Mouse (Mus musculus): ENCODE measurements around the gene Atp6v1fnb. TPM values are rescaled to one million over a fixed set of nuclear protein-coding genes. Genes with fewer than 3 reads are reported as not detected.

The Atp6v1fnb gene
- under 1 TPM in 1 of 2 experiments, not detected in 1; 0.46 TPM for total RNA-seq (2021)
- not detected in 2 replicates for polyA plus RNA-seq (2012; rRNA removed)
- long read RNA-seq = 0 reads

DNA sequence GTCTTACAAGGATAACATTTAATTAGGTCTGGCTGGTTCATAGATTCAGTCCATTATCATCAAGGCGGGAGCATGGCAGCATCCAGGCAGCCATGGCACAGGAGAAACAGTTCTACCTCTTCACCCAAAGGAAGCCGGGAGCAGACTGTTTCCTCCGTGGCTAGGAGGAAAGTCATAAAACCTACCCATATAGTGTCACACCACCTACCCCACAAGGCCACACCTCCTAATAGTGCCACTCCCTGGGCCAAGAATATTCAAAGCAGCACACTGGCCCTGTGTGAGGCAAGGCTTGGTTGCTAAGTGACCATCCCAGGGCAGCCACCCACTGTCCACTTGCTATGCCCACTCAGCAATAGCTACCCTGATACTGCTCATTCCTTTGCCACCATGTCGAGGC lies at the start of gene Atp6v1fnb:
Gene Atp6v1fnb (plus strand): TSS at position 301 of the 400 bp plus-strand sequence.
- DNase-seq = no peak

DNA sequence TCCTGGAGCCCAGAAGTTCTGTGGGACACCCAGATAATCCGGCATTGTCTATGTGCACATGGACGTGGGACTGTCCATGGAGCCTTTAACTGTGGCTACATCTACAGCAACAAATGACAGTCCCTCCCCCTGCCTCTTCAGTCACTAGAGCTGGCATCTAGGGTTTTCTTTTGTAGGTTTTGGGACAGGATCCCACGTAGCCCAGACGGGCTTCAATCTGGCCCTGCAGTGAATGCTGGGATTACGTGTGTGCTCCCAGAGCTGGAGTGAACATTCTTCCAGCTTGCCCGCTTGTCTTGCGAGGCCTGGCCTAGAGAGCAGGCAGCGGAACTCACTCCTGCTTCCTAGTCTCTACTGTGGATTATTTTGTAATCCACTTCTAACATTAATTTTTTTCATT lies 46.1 kb upstream of the Atp6v1fnb start:
- no peak for DNase-seq

DNA sequence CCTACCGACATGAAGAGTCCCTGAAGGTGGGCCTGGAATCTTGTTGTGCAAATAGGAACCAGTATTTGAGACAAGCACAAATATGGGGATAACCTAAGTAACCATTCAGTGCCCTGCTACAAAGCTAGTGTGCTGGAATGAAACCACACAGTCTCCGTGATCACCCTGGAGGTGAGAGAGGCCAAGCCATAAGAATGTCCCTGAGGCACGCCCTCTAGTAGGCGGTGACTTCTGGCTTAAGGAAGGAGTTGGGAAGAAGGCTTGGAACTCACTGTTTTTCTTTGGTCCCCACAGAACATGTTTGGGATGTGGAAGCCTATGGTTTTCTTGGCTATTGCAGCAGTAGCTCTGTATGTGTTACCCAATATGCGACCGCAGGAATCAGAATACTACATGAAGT lies 44.9 kb upstream of the Atp6v1fnb start:
- no peak for DNase-seq

DNA sequence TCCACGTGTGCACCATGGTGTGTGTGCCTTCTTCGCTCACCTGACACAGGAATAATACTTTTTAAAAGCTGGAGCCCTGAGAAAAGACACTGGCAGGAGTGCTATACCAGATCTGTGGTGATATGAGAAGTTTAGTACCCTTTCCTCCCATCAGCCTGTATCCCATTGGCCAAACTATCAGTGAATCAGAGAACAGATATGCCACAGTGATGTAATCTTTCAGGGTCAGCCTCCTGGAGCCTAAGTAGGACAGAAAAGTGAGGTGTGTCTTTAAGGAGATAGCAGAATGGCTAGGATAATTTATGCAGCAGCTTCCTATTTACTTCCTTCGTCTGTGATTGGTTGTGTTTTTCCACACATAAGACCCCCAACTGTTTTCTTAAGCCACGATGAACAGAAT lies 43.1 kb upstream of the Atp6v1fnb start:
- peak; percentile 55 for DNase-seq

DNA sequence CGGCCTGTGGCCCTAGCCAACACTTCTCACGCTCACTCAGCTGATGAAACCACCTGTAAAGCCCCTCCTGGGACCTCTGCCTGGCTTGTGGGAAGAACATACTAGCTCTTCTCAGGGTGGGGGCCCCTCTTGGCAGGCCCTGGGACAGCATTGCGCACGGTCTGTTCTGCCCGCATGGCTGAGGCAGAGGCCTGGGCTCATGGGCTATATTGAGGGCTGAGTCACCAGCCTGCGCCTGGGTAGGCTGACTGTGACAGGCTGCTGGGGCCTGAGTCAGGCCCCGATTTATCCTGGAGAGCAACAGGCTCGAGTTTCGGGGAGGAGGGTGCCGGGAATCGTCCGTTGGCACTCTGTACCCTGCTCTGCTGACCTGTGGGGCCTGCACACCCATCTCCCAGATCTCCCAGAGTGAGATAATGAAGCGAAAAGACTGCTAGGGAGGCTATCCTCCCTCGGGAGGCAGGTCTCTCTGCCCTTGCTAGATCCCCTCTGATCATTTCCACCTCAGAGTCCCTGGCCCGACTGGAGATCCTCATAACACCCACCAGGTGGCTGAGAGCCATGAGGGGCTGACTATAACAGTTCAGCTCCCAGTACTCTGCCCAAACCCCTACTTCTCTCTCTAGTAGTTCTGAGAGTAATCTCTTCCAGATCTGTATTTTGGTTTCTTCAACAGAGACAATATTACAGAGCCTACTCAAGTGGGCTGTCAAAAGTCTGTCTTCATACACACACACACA lies 40.4 kb upstream of the Atp6v1fnb start:
- DNase-seq = no peak

DNA sequence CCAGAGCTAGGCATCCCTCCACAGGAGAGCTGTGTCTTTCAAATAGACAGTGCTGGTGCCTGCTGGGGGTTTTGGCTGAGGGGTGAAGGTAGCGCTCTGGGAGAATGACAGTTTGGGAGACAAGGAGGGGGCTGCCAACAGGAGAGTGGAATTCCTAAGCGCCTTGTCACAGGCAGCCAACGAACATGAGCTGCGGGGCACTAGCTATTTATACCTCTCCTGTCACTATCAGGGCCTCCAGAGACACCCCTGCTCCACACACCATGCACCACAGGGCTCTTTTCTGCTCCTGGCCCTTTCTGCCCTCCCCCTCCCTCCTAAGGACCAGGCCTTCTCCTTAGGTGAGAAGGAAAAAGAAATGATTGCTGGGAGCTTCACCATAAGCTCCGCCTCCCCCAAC lies 39.8 kb upstream of the Atp6v1fnb start:
- DNase-seq = no peak

DNA sequence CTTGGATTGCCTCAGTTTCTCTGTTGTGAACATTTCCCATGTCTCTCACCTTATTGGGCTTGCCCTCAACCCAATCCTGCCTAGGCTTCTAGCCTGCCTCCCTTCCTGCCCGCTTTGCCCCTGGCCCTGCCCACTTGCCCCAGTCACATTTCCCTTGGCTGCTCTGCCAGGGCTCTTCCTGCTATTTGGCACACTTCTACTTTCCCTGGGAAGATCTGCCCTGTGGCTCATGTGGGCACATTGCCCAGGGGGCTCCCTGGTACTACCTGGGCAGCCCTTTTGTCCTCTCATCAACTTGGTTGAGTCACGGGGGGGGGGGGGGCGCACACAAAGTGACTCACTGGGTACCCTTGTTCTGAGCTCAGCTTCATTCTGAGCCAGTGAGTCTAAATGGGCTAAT lies 39.1 kb upstream of the Atp6v1fnb start:
- no peak for DNase-seq

DNA sequence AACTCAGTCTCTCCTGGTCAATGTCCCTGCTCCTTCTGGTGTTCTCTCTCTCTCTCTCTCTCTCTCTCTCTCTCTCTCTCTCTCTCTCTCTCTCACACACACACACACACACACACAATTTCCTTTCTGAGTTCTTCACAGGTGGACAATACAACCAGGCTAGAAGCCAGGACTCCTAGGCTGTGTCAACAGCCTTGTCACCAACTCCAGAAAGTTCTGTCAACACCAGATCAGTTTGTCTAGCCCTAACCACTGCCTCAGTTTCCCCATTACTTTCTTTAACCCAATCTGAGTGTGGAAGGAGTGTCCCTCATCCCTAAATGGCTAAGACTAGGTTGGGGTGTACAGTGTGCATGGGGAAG lies 38.6 kb upstream of the Atp6v1fnb start:
- DNase-seq = no peak

DNA sequence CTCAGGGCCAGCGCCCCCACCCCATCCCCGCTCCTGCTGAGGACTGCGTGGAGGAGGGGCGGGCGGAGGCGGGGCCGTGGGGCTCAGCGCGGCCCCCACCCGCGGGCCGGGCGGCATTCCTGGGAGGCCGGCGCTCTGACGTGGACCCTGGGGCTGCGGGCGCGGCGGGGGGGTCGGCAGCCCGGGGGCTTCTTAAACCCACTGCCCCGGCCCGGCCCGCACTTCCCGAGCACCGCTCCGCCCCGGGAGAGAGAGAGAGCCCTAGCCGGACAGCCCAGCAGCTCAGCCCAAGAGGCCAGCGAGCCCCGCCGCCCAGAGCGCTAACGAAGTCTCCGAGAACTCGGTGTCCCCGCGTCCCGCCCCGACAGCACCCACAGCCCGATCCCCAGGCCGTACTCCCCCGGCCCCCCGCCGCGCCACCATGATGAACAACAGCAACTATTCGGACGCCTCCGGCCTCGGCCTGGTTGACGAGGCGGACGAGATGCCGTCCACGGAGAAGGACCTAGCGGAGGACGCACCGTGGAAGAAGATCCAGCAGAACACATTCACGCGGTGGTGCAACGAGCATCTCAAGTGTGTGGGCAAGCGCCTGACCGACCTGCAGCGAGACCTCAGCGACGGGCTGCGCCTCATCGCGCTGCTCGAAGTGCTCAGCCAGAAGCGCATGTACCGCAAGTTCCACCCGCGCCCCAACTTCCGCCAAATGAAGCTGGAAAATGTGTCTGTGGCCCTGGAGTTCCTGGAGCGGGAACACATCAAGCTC lies 38.0 kb upstream of the Atp6v1fnb start, which contains the start of gene Flnc:
Gene Flnc (plus strand): TSS at position 219 of the 766 bp plus-strand sequence.
- peak; percentile 36 for DNase-seq

DNA sequence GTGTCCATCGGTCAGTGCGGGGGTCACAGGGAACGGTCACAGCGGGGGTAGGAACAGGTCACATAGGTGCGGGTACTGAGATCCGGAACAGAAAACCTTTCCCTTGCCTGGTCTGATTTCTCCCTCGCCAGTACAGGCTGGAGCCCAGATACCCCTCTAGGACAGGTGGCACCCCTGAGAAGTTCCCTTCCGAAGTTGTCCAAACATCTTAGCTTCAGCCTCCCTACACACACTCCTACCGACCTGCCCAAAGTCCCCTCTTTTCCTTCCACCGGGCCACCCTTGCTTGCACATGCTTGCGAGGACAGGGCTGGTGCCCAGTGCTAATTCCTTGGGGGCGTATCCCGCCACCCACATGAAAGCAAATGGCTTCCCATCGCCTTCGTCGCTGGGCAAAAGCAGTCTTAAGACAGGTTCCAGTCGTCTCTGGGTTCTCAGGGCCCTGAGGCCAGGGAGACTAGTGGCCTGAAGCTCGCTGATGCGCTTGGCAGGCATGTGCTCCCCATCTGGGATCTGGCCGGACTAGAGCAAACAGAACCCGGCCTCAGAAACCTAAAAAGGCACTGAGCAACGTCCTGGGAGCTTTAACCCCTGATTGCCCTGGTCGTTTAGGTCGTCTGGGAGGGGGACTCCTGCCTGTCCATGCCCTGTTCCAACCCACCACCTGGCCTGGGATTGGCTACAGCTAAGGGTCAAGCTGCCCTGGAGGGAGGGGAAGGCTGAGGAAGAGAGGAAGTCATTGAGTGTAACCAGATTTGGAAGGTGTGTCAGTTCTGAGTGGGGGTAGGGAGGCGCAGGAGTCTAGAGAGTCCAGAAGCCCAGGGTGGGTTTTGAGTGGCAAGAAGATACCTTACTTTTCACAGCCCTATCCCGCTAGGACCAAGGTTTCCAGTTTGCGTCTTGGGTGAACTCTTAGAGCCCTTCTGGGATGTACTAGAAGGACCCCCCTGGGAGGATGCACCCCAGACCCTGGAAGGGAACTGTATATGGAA lies 37.1 kb upstream of the Atp6v1fnb start:
- DNase-seq = no peak

DNA sequence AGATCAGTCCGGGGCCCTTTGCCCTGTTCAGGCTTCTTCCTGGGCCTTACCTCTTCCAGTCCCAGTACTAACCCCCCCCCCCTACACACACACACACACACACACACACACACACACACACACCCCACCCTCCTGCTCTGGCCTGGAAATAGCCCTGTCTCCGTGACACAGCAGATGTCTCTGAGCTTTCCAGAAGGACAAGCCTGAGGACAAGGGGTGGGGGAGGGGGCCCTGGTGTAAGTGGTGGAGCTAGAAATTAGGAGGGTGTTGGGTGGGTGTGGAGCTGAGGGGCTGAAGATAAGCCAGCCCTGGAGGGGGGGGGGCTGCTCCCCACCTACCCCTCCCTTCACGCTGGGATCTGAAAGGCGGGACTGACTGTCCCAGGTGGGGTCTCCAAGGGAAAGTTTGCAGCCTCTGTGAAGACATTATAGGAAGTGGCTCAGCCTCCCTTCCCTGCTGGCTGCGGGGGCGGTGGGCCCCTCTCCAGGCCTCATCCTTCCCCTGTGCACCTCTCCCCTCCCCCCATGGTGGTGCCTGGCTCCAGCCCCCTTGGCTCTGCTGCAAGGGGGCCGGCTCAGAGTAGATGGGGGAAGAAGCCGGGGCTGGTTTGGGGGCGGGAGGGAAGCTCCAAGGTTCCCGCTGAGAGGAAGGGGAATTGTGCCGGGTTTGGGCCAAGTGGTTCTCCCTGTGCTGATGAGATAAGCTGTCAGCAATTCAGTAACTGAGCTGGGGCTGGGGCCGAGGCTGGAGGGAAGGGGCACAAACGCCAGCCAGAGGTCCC lies 36.1 kb upstream of the Atp6v1fnb start:
- DNase-seq = no peak

DNA sequence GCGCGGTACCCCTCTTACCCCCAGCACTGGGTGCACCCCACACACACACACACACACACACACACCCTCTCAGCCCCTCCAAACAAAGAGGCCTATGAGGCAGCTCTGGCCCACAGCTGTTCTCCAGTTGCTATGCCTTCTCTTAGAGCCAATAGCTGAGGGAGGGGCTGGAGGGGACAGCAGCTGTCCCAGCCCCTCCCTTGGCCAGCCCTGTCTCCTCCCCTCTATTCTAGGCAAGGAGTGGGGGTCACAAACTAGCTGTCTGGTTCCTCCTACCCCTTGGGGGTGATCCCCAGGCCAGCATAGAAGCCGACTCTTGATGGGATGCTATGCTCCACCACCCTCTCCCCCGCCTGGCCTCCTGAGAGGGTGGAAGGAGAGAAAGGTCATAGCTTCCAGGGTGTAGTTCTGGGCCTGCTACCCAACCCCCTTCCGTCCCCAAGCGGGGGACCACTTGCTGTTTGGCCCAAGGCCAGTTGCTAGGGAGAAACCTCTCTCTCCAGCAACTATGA lies 35.2 kb upstream of the Atp6v1fnb start:
- no peak for DNase-seq

DNA sequence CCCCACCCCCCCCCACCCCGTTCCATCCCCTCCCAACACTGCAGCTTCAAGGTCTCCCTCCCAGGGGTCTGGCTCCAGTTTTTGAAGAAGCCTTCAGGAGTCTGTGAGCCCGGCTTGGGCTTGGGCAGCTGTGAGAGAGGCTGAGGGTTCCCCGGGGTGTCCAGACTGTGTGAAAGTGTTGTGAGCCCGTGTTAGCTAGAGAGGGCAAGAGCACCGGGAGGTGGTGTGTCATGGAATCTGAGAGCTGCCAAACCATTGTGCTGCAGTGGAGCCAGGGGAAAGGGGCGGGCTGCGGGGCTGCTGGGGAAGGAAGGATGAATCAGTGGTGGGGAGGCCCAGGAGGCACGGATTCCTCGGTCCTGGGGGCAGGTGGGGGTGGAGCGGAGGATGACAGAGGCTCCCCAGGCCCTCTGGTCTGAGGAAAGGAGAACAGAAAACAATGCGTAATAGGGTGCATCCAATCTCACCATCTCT lies 34.7 kb upstream of the Atp6v1fnb start:
- peak; percentile 25 for DNase-seq

DNA sequence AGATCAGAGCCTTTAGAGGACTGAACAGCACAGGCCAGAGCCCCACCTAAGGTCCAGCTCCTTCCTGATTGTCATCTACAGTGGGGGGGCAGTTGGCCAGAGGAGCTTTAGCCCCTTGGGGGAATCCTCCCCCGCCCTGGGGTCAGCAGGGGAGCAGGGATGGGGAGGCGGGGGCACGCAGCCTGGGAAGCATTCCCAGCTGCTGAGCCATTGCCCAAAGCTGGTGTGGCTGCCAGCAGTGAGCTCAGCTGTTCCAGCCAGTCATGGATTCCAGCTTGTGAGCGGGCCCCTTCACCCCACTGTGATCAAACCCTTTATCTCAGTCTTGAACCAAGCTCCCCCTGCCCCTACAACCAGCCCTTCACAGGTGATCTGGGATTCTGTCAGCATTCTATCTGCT lies 32.0 kb upstream of the Atp6v1fnb start:
- DNase-seq = no peak

DNA sequence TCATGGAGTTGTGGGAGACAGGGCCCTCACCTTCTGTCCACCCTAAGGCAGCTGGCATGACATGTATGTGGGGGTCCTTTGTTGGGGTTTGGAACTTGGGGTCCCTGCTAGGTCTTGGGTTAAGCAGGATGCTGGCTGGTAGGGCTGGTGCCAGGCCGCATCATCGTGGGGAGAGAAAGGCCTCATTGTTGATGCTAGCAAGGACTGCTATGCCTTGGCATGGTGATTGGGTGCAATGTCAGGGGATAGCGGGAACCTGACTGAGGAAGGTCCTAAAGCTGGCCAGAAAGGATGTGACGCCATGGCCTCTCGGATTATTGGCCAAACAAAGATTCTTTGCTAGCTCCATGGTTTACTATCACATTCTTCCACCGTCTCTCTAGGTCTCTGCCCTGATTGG lies 31.4 kb upstream of the Atp6v1fnb start:
- DNase-seq = no peak

DNA sequence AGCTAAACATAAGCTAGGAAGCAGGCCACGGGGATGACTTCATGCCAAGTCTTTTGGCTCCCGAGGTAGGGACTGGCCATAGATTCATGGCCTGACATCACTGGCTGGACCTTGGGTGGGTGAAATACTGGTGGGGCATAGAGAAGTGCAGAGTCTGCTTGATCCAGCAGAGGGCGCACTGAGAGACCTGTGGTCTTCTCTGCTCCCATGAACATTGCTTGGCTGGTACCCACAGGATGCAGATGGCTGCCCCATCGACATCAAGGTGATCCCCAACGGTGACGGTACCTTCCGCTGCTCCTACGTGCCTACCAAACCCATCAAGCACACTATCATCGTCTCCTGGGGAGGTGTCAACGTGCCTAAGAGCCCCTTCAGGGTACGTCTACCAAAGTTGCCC lies 26.5 kb upstream of the Atp6v1fnb start:
- peak; percentile 40 for DNase-seq

DNA sequence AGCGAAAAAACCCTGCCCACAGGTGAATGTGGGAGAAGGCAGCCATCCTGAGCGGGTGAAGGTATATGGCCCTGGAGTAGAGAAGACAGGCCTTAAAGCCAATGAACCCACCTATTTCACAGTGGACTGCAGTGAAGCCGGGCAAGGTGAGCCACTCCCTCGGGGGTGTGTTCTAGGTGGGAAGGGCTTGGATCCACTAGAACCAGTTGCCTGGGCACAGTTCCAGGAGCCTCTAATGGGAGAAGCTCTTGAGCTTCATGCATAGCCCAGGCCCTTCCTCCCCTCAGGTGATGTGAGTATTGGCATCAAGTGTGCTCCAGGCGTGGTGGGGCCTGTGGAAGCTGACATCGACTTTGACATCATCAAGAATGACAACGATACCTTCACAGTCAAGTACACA lies 25.9 kb upstream of the Atp6v1fnb start:
- DNase-seq = no peak

DNA sequence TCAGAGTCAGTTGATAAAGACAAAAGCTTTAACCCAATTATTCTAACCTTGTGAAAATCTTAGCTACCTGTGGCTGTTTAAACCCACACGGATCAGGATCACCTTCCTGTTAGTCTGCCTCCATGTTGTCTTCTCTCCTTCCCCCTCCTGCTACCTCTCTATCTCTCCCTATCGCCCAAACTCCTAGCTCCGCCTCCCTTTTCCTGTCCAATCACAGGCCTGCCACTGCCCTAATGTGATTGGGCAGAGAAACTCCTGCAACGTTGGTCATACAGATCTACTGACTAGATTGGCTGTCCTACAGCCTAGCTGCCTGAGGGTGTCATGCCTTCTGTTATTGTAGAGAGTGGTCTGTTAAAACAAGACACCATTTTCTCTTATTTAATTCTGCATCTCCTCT lies 21.4 kb upstream of the Atp6v1fnb start:
- no peak for DNase-seq

DNA sequence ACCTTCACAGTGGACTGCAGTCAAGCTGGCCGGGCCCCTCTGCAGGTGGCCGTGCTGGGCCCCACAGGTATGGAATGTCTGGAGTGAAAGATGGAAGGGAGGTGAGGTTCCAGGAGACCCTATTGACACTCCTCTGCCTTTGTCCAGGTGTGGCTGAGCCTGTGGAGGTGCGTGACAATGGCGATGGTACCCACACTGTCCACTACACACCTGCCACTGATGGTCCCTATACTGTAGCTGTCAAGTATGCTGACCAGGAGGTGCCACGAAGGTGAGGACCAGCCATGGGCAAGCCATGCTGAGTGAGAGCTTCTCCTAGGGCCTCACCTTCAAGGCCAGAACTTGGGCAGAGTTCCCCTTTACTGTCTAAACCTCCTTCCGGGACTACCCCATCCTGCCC lies 20.6 kb upstream of the Atp6v1fnb start:
- no peak for DNase-seq

DNA sequence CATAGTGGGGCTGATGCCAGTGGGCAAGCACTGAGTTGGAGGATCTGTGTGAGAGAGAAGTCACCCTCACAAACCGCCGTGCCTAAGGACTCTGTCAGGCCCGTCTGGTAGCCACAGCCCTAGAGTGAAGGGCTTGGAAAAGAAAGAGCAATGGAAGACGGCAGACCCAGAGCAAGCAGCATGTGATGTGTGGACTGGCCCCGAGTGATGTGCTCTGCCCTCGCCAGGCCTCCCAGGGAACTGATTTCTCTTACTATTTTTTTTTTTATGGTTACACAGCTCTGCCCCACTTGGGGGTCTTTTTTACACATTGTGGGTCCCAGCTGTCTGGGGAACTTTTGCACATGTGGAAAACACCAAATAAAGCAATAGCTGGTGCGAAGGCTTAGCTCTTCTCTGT lies 9.7 kb upstream of the Atp6v1fnb start:
- no peak for DNase-seq

DNA sequence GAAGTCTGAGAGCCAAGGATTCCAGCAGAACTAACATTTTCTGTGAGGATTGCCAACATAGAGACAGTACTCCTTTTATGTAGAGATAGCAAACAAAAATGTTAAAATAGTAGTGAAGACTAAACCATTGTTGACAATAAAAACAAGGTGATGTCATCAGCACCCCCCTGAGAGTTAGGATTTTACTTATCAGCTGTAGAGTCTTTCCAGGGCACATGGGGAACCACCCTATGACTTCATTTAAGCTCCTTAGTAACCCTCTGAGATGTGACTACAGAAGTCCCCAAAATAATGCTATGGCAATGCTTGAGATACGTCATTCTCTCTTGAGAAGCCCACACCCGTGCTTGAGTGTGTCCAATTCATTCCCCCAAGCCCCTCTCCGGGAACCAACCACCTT lies 7.8 kb upstream of the Atp6v1fnb start:
- no peak for DNase-seq
